Mouse (Mus musculus): Measurements from ENCODE around the gene Sec24d.

- TF ChIP-seq CTCF (IDR thresholded peaks at IDR 0.05; ENCODE audit: low read depth): no peak
- no peak for TF ChIP-seq EP300 (optimal IDR thresholded peaks at IDR 0.05)
Measured at GRCm38 (mm10) chr3:123267741-123268201, 516 bp downstream of the Sec24d start.
